Mouse (Mus musculus) bone marrow macrophage, adult 2 months (primary cell): ENCODE measurements at regions not wholly inside any gene's neighbourhood (a gene's known extent, or its start where the extent isn't known, plus 50 kb on each side); places are given as distances from the start of the nearest gene placed in this dataset.

Experiments used
- CTCF ChIP-seq: IDR thresholded peaks from 2 replicates; pipeline ENCODE4 v1.5.1; 2012; ENCODE audit warnings: low read depth, mild to moderate bottlenecking, low read length, moderate library complexity
- POLR2A ChIP-seq: IDR thresholded peaks from 2 replicates; pipeline ENCODE4 v1.6.1; 2012; ENCODE audit warnings: mild to moderate bottlenecking, low read depth, low read length, borderline replicate concordance

- no peak for TF ChIP-seq CTCF
- TF ChIP-seq POLR2A = no peak
Measured at GRCm38 (mm10) chrX:12452979-12453769, 134.4 kb upstream of the Atp6ap2 start.
